Mouse (Mus musculus) heart, adult 2 months (tissue): ENCODE data around the gene Pex11g. TPM values are rescaled to one million over a fixed set of nuclear protein-coding genes. Genes with fewer than 3 reads are reported as not detected.
A peak's percentile ranks its signal among the peaks of the same experiment; 100 is the strongest.

ENCODE experiments used
- DNase-seq, 2 experiments: peaks; one replicate each; pipeline ENCODE4 v3.0.0; 2021
- H3K27ac ChIP-seq: fragments of 200-600 bp; 2 replicates; pipeline ENCODE4 v1.8.1; 2022
- H3K27me3 ChIP-seq: fragments of 200-500 bp; 2 replicates; pipeline ENCODE4 v1.6.1; 2012; ENCODE audit warnings: mild to moderate bottlenecking, low read length, inconsistent platforms, mixed read lengths; ENCODE audit not compliant: control insufficient read depth, insufficient read depth
- H3K36me3 ChIP-seq: fragments of 200-500 bp; 2 replicates; pipeline ENCODE4 v1.6.1; 2012; ENCODE audit warnings: low read length, inconsistent platforms; ENCODE audit not compliant: control insufficient read depth, insufficient read depth
- H3K4me1 ChIP-seq: fragments of 200-500 bp; 2 replicates; pipeline ENCODE4 v1.6.1; 2011; ENCODE audit warnings: low read length; ENCODE audit not compliant: control insufficient read depth, insufficient read depth
- H3K4me3 ChIP-seq: fragments of 200-600 bp; 2 replicates; pipeline ENCODE4 v1.8.1; 2022
- H3K79me2 ChIP-seq: fragments of 200-500 bp; replicated peaks from 2 replicates; pipeline ENCODE4 v1.6.1; 2012; ENCODE audit warnings: mild to moderate bottlenecking, inconsistent platforms, low read length, moderate library complexity, mixed read lengths; ENCODE audit not compliant: control insufficient read depth, insufficient read depth
- H3K9ac ChIP-seq: fragments of 200-500 bp; 2 replicates; pipeline ENCODE4 v1.6.1; 2012; ENCODE audit warnings: low read depth, mild to moderate bottlenecking, control low read depth, inconsistent platforms, low read length, mixed read lengths
- CTCF ChIP-seq: fragments of 200-600 bp; IDR thresholded peaks from 2 replicates; pipeline ENCODE4 v1.8.1; 2022; ENCODE audit warnings: antibody characterized with exemption, mild to moderate bottlenecking, moderate library complexity
- EP300 ChIP-seq: fragments of 200-500 bp; IDR thresholded peaks from 2 replicates; pipeline ENCODE4 v1.6.1; 2011; ENCODE audit warnings: low read depth, low read length, control low read depth; ENCODE audit not compliant: insufficient read depth
- POLR2A ChIP-seq: fragments of 200-500 bp; IDR thresholded peaks from 2 replicates; pipeline ENCODE4 v1.6.1; 2011; ENCODE audit warnings: mild to moderate bottlenecking, low read depth, low read length, control low read depth; ENCODE audit not compliant: insufficient read depth
- WGBS: fragments of 180-500 bp; shearing (Covaris S2); methylation state at CpG from one replicate; pipeline ENCODE4 v1.1.7; 2018; 5-methylcytosine and 5-hydroxymethylcytosine counted together
- intact Hi-C: fragments of 180-260 bp; cut with DNase I; formaldehyde crosslinking; loops from one replicate; pipeline ENCODE4 v1.15.1; 2025
- polyA plus RNA-seq: library from polyadenylated mRNA; depleted of rRNA; stranded (reverse); fragments of >200 nt; gene quantifications from 2 replicates; pipeline ENCODE4 v1.2.3, GENCODE M21; 2012
- total RNA-seq, 2 experiments: library from RNA; stranded (reverse); gene quantifications; 2 replicates each; pipeline ENCODE4 v1.2.3; 2021

Gene Pex11g
- total and polyA plus RNA-seq, 3 experiments = 2.4 to 4.5 (median 3.1) TPM

DNA sequence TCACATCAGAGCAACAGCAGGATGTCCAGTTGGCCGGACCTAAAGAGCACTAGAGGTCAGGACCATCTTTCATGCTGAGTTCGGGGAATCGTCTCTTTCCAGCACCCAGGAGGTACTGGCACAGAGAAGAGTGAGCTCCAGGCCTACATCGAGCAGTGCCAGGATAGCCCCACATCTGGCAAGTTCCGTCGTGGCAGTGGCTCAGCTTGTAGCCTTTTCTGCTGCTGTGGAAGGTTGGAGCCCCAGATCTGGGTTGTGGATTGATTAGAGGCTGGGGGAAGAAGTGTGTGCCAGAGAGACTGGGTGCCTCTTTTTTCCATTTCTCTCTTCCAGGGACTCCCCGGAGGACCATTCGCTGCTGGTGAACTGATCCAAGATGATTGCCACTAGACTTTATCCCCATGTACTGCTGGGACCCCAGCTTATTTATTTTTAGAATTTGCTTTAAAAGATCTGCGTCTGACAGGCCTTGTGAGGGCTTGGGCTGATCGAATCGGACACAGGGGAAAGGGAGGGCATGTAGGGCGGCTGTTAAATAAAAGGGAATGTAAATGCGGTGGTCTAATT, 47.3 kb upstream of the Pex11g start:
- Histone ChIP-seq H3K4me1 (no peaks in the 10 kb centered on the region; the same call in 1 of the 2 replicates), H3K79me2 (no peaks in the 10 kb centered on the region), H3K27me3 (no peaks in the 10 kb centered on the region), H3K9ac (no peak overlapping the region), H3K27ac (peak overlapping the region; percentile 87), H3K36me3 (no peaks in the 10 kb centered on the region), H3K4me3 (peak overlapping the region; percentile 70)
- no peak for DNase-seq
- TF ChIP-seq CTCF = no peak
- TF ChIP-seq EP300 = no peak
- no peak for TF ChIP-seq POLR2A
- WGBS = 36% methylated on average over 13 of the region's 13 CpGs
- intact Hi-C loops = loop anchor here (5.0 kb wide), 3 partner anchors 108 to 292 kb away; partner anchors contain the start of genes Pet100 and Xab2

DNA sequence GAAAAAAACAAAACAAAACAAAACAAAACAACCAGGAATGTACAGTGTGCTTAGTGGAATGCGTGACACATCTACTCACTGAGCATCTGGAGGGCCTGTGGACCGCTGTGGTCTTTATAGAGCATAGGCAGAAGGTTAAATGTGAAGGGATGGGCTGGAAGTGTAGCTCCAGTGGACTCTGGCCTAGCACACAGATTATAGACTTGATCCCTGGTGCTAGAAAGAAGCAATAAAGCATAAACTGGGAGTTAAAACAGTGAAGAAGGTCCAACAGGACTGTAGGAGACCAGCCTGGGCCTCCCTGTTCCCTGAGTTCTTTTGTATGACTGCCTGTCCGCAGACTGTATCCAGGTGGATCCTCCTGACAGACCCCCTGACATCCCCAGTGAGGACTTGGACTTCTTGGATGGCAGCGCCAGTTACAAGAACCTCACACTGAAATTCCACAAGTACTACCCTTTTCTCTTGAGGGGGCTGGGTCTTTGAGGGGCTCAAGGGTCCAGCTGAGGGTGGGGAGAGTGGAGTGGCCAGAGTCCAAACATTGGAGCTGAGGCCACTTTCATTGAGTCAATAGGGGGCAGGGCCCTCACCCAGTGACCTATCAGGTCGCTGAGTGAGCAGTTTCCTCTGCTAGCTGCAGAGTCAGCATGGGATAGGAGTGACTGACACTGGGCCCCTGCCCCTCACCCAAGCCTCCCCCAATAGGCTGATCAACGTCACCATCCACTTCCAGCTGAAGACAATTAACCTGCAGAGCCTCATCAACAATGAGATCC, 40.7 kb upstream of the Pex11g start:
- no peaks in the 10 kb centered on the region for H3K27me3 ChIP-seq
- 90% methylated on average over 6 of the region's 6 CpGs for WGBS
- DNase-seq = no peak
- intact Hi-C loops = no loop called here
- no peaks in the 10 kb centered on the region for H3K79me2 ChIP-seq
- H3K36me3 ChIP-seq = no peaks in the 10 kb centered on the region
- H3K27ac ChIP-seq = no peak overlapping the region
- H3K4me3 ChIP-seq = no peak overlapping the region
- no peak overlapping the region for H3K9ac ChIP-seq
- H3K4me1 ChIP-seq = no peaks in the 10 kb centered on the region
- TF ChIP-seq POLR2A (no peak), EP300 (no peak), CTCF (no peak)

DNA sequence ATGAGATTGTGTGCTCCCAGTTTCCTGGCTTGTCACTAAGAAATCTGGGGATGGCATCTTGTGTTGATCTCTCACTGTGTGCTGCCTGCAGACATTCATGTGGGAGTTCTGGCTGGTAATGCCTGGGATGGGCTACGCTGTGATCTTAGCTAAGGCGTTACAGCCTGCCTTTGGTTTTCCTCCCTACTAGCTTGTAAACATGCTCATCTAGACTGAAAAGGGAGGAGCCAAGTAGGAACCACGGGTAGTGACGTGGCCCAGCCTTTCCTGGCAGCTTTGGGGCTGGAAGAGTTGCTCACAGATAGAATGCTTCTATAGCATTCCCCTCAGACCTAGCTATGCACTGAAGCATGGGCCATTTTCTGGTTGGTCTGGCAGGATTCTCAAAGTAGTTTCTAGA, 34.7 kb upstream of the Pex11g start:
- Histone ChIP-seq H3K79me2 (0 out of 2 replicates have a peak, but pooled peaks cover 1% of the 10 kb centered on the region), H3K27me3 (no peaks in the 10 kb centered on the region), H3K27ac (no peak overlapping the region), H3K9ac (no peak overlapping the region), H3K4me3 (no peak overlapping the region), H3K4me1 (peaks cover 2% of the 10 kb centered on the region), H3K36me3 (no peaks in the 10 kb centered on the region)
- no peak for TF ChIP-seq POLR2A
- DNase-seq = no peak
- WGBS = 44% methylated on average over 4 of the region's 4 CpGs
- intact Hi-C loops = no loop called here

DNA sequence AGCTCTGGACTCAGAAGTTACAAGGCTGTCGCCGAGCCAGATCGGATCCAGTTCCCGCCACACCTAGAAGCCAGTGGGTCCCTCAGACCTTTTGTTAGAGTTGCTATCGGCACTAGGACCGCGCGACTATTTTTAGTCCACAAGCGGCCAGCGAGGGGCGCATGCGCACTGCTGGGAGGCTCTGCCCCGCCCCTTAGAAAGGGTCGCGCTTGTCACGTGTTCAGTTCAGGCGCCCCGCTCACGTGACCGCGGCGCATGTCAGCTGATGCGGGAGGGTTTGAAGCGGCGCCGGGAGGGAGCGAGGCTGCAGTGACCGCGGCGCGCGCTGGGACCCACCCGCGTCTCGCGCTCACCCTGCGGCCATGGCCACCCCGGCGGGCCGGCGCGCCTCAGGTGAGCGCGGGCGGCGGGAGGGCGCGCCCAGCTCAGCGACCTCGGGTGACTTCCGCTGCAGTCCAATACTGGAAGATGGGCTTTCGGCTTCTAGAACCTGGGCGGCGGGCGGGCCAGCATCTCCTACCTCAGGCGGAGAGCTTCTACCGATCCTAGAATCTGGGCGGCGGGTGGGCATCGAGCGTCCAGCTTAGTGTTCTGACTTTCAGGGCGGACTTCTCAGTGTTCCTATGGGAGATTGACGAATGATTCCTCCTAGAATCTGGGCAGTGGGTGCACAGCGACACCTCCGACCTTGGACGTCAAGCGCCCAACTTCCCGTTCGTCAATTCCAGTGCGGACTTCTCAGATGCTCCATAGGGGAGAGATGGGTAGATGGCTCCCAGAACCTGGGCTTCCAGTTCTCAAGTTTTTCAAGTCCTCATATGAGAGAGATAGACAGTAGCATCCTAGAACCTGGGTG, 33.0 kb upstream of the Pex11g start, which contains the start of gene Mcoln1:
Gene Mcoln1, plus strand, starts transcription at position 223 of the 856 bp plus-strand sequence.
- peaks cover 2% of the 10 kb centered on the region for H3K4me1 ChIP-seq
- intact Hi-C loops = loop anchor here (1.0 kb wide), 1 partner anchor 16 kb away; no protein-coding TSS in a partner anchor

DNA sequence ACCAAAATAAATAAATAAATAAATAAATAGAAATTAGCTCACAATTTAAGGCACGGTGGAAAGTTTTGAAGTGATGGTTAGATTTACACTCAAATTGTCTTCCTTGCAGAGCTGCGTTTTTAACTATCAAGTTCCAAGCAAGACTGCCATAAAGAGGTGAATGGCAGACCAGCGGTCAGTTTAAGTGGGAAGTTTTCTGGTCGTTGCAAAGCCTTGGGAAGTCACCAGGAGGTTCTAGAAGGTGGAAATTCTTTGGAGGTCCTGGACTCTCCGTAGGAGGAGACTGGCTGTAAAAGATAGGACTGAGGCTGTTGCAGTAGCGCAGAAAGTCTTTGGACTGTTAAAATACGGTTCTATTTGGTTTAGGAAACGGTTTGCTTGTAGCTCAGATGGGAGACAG, 32.3 kb upstream of the Pex11g start:
- Histone ChIP-seq H3K36me3 (no peaks in the 10 kb centered on the region), H3K27ac (peak overlapping the region; percentile 94), H3K79me2 (peaks cover 1% of the 10 kb centered on the region; the same call in 1 of the 2 replicates), H3K4me3 (peak overlapping the region; percentile 87), H3K27me3 (no peaks in the 10 kb centered on the region), H3K9ac (peak overlapping the region; percentile 85), H3K4me1 (peaks cover 2% of the 10 kb centered on the region)
- WGBS = 2% methylated on average over 8 of the region's 8 CpGs
- no peak for TF ChIP-seq CTCF
- TF ChIP-seq EP300 = no peak
- TF ChIP-seq POLR2A = no peak
- intact Hi-C loops = loop anchor here (1.0 kb wide), 1 partner anchor 17 kb away; no protein-coding TSS in a partner anchor
- DNase-seq = no peak

More for the DNA sequence above, 33.0 kb upstream of the Pex11g start, which contains the start of gene Mcoln1:
- peak; percentile 92 for TF ChIP-seq POLR2A
- TF ChIP-seq EP300 = peak; percentile 59; the same call in 1 of the 2 replicates
- TF ChIP-seq CTCF = no peak
- Histone ChIP-seq H3K27ac (peak within 1 kb of the TSS; percentile 94), H3K9ac (peak within 1 kb of the TSS; percentile 94), H3K27me3 (no peaks in the 10 kb centered on the region), H3K36me3 (no peaks in the 10 kb centered on the region), H3K79me2 (peaks cover 1% of the 10 kb centered on the region; the same call in 1 of the 2 replicates), H3K4me3 (peak within 1 kb of the TSS; percentile 87)
- peak; percentile 98 to 99 for DNase-seq
- WGBS = under 1% methylated on average over 70 of the region's 70 CpGs
